Mouse (Mus musculus): ENCODE measurements around the gene Cygb. TPM values are rescaled to one million over a fixed set of nuclear protein-coding genes. Genes with fewer than 3 reads are reported as not detected.

Cygb gene
- polyA plus RNA-seq, 1 experiment from 2014 or later, result 0.84 TPM

DNA sequence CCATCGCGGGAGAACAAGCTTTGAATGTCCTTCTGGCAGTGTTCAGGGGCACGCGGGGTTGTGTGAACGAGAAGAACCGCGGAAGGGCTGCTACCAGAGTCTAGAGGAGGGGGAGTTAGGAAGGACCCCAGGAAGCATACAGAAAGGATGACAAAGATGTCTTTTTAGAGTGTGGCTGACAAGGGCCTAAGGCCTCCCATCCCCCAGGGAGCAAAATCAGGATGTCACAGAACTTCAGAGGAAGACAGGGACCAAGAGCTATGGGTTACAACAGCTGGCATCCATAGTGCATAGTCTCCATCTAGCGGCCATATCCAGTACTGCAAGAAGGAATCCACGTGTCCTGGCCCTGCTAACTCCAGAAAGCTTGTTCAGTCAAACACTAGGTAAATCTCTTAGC lies 25.4 kb downstream of the Cygb start:
- no peak overlapping the region for H3K9ac ChIP-seq
- 57% methylated on average over 9 of the region's 9 CpGs for WGBS (ENCODE audit: insufficient replicate concordance)
- no peak overlapping the region for H3K4me3 ChIP-seq (replicated peaks)
- no peaks in the 10 kb centered on the region for H3K27me3 ChIP-seq
- H3K9me3 ChIP-seq (replicated peaks), result no peaks in the 10 kb centered on the region
- ATAC-seq (ENCODE audit: insufficient read depth), result no peak
- H3K4me1 ChIP-seq (replicated peaks), result peaks cover 57% of the 10 kb centered on the region
- no peak overlapping the region for H3K4me2 ChIP-seq
- H3K36me3 ChIP-seq (replicated peaks), result no peaks in the 10 kb centered on the region
- no peak overlapping the region for H3K27ac ChIP-seq (replicated peaks)

DNA sequence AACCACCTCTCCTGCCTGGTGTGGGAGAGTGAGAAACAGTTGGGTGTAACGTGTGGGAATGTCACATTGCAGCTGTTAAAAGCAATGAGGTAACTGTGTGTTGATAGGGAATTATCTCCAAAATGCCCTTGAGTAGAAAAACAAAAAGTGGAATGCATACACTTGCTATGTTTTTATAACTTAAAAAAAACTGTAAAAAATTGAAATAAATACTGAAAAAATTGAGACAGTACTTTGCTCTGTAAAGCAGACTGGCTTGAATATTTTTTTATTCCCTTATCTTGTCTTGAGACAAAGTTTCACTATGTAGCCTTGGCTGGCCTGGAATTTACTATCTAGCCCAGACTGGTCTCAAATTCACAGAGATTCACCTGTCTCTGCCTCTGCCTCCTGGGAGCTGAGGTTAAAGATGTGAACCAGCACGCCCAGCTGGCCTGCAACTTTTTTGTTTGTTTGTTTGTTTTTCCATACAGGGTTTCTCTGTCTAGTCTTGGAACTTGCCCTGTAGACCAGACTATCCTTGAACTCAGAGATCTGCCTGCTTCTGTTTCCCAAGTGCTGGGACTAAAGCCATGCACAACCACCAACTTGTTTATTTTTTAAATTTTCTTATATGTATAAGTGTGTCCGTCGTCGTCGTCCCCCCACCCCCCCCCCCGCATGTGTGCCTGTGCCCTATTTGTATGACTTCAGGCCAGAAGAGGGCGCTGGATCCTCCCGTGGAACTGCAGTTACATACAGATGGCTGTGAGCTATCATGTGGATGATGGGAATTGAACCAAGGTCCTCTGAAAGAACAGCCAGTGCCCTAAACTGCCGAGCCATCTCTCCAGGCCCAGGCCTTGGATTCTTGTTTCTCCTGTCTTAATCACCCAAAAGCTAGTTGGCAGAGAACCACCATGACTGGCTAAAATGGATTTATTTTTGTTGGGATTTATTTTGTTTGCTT lies 26.8 kb downstream of the Cygb start:
- WGBS (ENCODE audit: insufficient replicate concordance), result 21% methylated on average over 10 of the region's 10 CpGs
- Histone ChIP-seq H3K4me1 (replicated peaks) (peaks cover 69% of the 10 kb centered on the region), H3K9me3 (replicated peaks) (no peaks in the 10 kb centered on the region), H3K27me3 (no peaks in the 10 kb centered on the region), H3K9ac (no peak overlapping the region), H3K4me3 (replicated peaks) (no peak overlapping the region), H3K27ac (replicated peaks) (peak overlapping the region; percentile 39), H3K36me3 (replicated peaks) (no peaks in the 10 kb centered on the region), H3K4me2 (no peak overlapping the region)
- no peak for ATAC-seq (ENCODE audit: insufficient read depth)

DNA sequence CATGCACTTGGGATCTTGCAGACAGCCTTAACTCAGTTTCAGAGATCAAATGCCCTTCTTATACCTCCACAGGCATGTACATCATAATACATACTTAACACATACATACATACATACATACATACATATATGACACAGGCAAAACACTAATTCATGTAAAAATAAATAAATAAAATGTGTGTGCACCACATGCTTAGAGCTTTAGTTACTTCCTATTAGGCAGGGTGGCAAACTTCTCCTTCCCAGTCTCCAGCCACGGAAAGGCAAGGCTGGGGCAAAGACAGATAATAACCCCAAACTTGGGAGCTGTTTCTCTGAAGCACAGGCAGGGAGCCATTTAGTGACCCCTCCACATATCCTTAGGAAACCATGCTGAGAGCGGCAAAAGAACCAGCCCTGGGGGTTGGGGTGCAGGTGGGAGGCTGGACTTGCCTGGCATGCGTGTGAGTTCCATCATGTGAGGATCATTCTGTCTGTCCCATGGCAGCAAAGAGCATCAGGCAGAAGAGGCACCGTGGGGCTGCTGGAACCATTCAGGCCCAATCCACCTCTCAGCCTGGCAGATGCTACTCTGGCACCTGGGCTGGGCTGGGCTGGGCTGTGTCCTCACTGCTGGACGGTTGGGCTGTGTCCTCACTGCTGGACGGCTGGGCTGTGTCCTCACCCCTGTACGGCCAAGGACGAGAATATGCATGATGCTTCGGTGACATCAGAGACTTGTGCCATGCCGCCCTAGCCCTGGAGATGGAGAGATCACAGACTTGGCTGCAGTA lies 27.6 kb downstream of the Cygb start, which contains the start of gene Rhbdf2:
Gene Rhbdf2, minus strand, starts transcription at position 721 of the 773 bp plus-strand sequence.
- 74% methylated on average over 10 of the region's 10 CpGs for WGBS (ENCODE audit: insufficient replicate concordance)
- Histone ChIP-seq H3K4me2 (no peak within 1 kb of the TSS), H3K27ac (replicated peaks) (peak within 1 kb of the TSS; percentile 84), H3K36me3 (replicated peaks) (no peaks in the 10 kb centered on the region), H3K9ac (no peak within 1 kb of the TSS), H3K9me3 (replicated peaks) (no peaks in the 10 kb centered on the region), H3K27me3 (no peaks in the 10 kb centered on the region), H3K4me1 (replicated peaks) (peaks cover 78% of the 10 kb centered on the region), H3K4me3 (replicated peaks) (no peak within 1 kb of the TSS)
- ATAC-seq (ENCODE audit: insufficient read depth), result no peak

DNA sequence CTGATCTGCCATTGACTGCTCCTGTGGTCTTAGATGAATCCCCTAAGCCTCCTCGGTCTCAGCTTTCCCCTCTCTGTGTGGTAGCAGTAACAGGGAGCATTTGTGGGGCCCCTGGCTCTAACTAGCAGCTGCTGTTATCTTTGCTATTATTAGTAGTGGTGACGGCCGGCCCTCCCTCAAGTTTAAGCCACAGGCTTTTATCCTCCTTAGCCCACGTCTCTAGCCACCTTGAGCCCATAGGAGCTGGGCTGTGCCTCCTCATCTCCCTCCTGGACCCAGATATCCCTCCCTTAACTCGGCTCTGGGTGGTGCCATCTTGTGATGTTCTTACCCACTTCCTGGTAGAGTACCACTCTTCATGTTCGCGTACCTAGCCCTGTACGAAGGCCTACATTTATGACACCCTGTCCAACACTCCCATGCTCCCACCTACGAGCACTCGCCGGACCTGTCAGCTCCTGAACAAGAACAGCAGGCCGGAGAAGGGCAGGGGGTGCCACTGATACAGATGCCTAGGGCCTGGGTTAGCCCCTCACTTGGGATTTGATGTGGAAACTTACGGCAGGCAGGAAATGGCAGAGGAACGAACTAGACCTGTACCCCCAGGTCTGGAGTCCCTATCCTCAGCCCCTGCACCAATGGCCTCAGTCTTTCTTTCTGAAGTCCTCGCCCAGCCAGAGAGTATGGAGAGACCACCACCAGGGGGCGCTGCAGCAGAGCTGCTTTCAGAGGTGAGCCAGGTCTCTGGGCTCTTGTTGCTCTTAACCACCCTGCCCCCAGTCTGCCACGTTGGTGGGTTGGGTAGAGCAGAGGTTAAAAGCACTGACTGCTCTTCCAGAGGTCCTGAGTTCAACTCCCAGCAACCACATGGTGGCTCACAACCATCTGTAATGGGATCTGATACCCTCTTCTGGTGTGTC lies 28.8 kb downstream of the Cygb start:
- peak overlapping the region; percentile 37; the same call in 1 of the 2 replicates for H3K9ac ChIP-seq
- no peaks in the 10 kb centered on the region for H3K36me3 ChIP-seq (replicated peaks)
- peak overlapping the region; percentile 93 for H3K4me2 ChIP-seq
- ATAC-seq (ENCODE audit: insufficient read depth), result 0 out of 2 replicates have a peak, but pooled peaks have one; percentile 1
- peaks cover 86% of the 10 kb centered on the region for H3K4me1 ChIP-seq (replicated peaks)
- peak overlapping the region; percentile 84 for H3K27ac ChIP-seq (replicated peaks)
- 40% methylated on average over 17 of the region's 17 CpGs for WGBS (ENCODE audit: insufficient replicate concordance)
- H3K27me3 ChIP-seq, result no peaks in the 10 kb centered on the region
- no peak overlapping the region for H3K4me3 ChIP-seq (replicated peaks)
- no peaks in the 10 kb centered on the region for H3K9me3 ChIP-seq (replicated peaks)

DNA sequence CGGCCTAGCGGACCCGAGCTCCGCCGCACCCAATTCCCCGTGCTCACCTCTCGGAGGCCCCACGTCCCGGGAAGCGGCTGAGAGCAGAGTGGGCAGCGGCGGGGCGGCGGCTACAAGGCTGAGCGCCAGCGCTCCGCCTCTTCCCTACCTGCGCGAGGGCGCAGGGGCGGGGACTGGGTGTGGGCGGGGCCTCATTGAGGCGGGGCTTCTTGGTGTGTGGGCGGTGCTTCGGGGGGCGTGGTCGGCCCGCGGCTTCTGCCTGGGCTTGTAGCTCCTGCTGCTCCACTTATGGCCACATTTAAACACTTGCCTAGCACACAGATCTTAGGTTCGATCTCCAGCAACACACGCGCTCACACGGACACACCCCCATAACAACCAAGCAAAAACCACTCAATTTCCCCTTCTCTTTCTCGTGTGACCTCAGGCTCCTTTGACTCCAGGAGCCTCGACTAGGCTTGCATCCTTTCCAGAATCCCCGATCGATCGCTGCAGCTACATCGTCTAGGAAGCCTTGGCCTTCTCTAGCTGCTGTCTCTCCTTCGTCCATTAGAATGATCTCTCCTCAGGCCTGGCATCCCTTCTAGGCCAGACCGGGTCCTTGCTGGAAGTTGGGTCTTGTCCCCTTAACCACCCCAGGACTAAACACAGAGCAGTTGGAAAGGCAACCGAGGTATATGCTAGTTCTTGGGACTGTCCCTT lies 29.8 kb downstream of the Cygb start:
- Histone ChIP-seq H3K4me1 (replicated peaks) (peaks cover 94% of the 10 kb centered on the region), H3K36me3 (replicated peaks) (no peaks in the 10 kb centered on the region), H3K27ac (replicated peaks) (peak overlapping the region; percentile 93), H3K27me3 (no peaks in the 10 kb centered on the region), H3K9ac (peak overlapping the region; percentile 93), H3K9me3 (replicated peaks) (no peaks in the 10 kb centered on the region), H3K4me2 (peak overlapping the region; percentile 93), H3K4me3 (replicated peaks) (peak overlapping the region; percentile 88)
- ATAC-seq (ENCODE audit: insufficient read depth), result peak; percentile 70
- WGBS (ENCODE audit: insufficient replicate concordance), result 10% methylated on average over 39 of the region's 42 CpGs

DNA sequence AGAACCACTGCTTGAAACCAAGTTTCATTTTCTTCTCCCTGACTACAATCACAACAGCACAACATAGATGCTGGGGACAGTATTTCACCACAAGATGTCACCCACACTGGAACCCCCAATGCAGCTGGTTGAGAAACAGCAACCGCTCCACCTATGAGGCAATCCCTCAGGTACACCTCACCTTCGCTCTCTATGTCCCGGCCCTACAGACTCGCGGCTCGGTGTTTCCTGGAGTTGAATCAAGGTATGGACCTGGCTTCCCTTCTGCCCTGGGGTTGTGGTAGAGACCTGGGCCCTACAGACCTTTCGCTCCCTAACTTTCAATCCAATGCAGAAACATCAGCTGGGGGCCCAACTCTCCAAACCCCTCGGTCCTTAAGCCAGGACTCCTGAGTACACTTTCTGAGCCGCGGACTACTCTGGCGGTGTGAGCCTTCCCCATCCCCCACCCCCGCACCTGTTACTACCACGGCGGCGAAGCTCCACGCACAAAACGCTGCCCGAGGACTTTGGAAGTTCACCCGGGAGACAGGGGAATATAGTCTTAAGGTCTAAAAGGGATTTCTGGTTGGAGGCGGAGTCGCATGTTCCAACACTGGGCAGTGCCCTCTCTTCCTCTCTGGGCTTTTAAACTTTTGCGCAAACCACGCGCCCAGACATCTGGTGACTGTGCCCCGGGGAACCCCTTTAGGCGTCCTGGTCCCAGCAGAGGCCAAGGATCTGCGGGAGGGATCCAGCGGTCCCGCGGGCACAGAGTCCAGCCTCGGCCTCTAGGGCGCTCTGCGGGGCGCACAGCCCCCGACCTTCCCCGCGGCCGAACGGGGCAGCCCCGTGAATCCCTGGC lies 30.6 kb downstream of the Cygb start:
- peak overlapping the region; percentile 93 for H3K27ac ChIP-seq (replicated peaks)
- H3K9me3 ChIP-seq (replicated peaks), result no peaks in the 10 kb centered on the region
- WGBS (ENCODE audit: insufficient replicate concordance), result 3% methylated on average over 40 of the region's 40 CpGs
- H3K9ac ChIP-seq, result peak overlapping the region; percentile 93
- no peaks in the 10 kb centered on the region for H3K27me3 ChIP-seq
- ATAC-seq (ENCODE audit: insufficient read depth), result peak; percentile 13
- H3K4me1 ChIP-seq (replicated peaks), result peaks cover 97% of the 10 kb centered on the region
- peak overlapping the region; percentile 93 for H3K4me2 ChIP-seq
- no peaks in the 10 kb centered on the region for H3K36me3 ChIP-seq (replicated peaks)
- peak overlapping the region; percentile 88 for H3K4me3 ChIP-seq (replicated peaks)

DNA sequence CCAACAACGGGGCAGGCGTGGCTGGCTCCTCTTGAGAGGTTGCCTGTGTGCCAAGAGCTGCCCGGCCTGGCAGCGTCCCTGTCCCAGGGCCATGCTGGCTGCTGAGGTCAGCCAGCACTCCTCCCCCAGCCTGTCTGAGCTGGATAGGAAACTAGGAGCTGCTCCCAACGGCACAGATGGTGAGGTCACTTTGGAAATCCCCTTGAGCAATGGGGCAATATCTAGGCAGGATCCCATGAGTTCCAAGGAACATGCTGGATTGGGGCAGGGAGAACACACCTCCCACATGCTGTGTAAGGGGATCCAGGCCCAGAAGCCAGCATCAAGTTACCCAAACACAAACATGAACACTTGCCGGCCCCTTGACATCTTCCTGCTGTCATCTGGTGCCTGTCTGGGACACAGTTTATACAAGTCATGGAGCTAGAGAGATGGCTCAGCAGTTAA lies 32.8 kb downstream of the Cygb start:
- Histone ChIP-seq H3K27ac (replicated peaks) (peak overlapping the region; percentile 93), H3K9me3 (replicated peaks) (no peaks in the 10 kb centered on the region), H3K36me3 (replicated peaks) (no peaks in the 10 kb centered on the region), H3K4me1 (replicated peaks) (peaks cover 99% of the 10 kb centered on the region), H3K27me3 (no peaks in the 10 kb centered on the region), H3K4me2 (peak overlapping the region; percentile 93), H3K9ac (peak overlapping the region; percentile 93), H3K4me3 (replicated peaks) (peak overlapping the region; percentile 88)
- no peak for ATAC-seq (ENCODE audit: insufficient read depth)
- 50% methylated on average over 6 of the region's 6 CpGs for WGBS (ENCODE audit: insufficient replicate concordance)

DNA sequence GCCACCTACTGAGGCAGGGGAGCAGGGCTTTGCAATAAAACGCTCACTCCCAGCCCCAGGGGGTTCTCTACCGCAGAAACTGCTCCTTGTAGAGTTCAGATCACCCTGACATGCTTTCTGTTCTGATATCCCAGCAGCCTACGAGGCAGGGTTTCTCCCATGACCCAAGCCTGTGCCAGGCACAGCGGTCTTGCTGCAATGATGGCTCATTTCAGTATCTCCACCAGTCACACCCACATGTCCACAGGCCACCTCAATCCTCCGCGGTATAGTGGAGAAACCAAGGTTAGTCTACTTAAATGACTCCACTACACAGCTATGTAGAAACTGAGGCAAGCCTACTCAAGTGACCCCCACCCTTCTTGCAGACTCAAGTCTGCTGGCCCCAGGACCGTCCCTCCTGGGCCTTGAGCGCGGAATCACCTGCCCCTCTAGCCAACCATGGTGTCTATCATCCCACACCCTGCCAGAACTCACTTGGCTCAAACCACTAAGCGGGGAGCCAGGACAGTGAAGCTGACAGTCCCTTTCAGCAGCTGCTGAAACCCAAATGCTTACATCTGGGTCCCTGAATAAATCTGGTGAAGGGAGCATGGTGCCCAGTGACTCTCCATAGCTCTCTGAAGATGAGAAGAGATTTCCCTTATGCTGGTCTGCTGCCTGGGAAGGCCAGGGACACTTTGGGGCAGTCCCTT lies 33.4 kb downstream of the Cygb start:
- Histone ChIP-seq H3K27ac (replicated peaks) (peak overlapping the region; percentile 93), H3K36me3 (replicated peaks) (no peaks in the 10 kb centered on the region), H3K4me3 (replicated peaks) (peak overlapping the region; percentile 88), H3K4me1 (replicated peaks) (peaks cover 99% of the 10 kb centered on the region), H3K27me3 (no peaks in the 10 kb centered on the region), H3K9me3 (replicated peaks) (no peaks in the 10 kb centered on the region), H3K4me2 (peak overlapping the region; percentile 93), H3K9ac (peak overlapping the region; percentile 93)
- WGBS (ENCODE audit: insufficient replicate concordance), result 48% methylated on average over 10 of the region's 10 CpGs
- peak; percentile 53 for ATAC-seq (ENCODE audit: insufficient read depth)

DNA sequence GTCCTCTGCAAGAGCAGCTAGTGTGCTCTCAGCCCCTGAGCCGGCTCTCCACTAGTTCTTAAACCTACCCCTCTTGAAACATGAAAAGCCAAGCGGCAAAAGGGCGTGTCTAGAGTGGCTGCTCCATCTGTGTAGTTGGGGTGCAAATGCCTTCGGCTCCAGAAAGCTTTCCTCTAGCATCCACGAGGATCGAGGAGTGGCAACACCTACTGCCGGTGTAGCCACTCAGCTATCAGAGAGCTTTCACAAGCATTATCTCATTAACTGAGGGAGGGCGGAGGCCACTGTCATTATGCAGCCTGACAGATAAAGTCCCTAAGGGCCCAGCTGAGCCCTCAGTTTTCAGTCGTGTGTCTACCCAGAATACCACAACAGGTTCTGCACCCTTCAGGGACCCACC lies 34.0 kb downstream of the Cygb start:
- H3K36me3 ChIP-seq (replicated peaks), result no peaks in the 10 kb centered on the region
- H3K9ac ChIP-seq, result peak overlapping the region; percentile 93
- no peaks in the 10 kb centered on the region for H3K9me3 ChIP-seq (replicated peaks)
- peak overlapping the region; percentile 88 for H3K4me3 ChIP-seq (replicated peaks)
- H3K27ac ChIP-seq (replicated peaks), result peak overlapping the region; percentile 93
- H3K4me1 ChIP-seq (replicated peaks), result peaks cover 99% of the 10 kb centered on the region
- ATAC-seq (ENCODE audit: insufficient read depth), result peak; percentile 65
- H3K4me2 ChIP-seq, result peak overlapping the region; percentile 93
- H3K27me3 ChIP-seq, result no peaks in the 10 kb centered on the region
- 15% methylated on average over 9 of the region's 9 CpGs for WGBS (ENCODE audit: insufficient replicate concordance)
